Mouse (Mus musculus) heart, adult 2 months (tissue): ENCODE results near the gene Trim23.

Experiments used
- CTCF ChIP-seq: fragments of 200-600 bp; IDR thresholded peaks from 2 replicates; pipeline ENCODE4 v1.8.1; 2022; ENCODE audit warnings: antibody characterized with exemption, mild to moderate bottlenecking, moderate library complexity
- EP300 ChIP-seq: fragments of 200-500 bp; IDR thresholded peaks from 2 replicates; pipeline ENCODE4 v1.6.1; 2011; ENCODE audit warnings: low read depth, low read length, control low read depth; ENCODE audit not compliant: insufficient read depth
- POLR2A ChIP-seq: fragments of 200-500 bp; IDR thresholded peaks from 2 replicates; pipeline ENCODE4 v1.6.1; 2011; ENCODE audit warnings: mild to moderate bottlenecking, low read depth, low read length, control low read depth; ENCODE audit not compliant: insufficient read depth

DNA sequence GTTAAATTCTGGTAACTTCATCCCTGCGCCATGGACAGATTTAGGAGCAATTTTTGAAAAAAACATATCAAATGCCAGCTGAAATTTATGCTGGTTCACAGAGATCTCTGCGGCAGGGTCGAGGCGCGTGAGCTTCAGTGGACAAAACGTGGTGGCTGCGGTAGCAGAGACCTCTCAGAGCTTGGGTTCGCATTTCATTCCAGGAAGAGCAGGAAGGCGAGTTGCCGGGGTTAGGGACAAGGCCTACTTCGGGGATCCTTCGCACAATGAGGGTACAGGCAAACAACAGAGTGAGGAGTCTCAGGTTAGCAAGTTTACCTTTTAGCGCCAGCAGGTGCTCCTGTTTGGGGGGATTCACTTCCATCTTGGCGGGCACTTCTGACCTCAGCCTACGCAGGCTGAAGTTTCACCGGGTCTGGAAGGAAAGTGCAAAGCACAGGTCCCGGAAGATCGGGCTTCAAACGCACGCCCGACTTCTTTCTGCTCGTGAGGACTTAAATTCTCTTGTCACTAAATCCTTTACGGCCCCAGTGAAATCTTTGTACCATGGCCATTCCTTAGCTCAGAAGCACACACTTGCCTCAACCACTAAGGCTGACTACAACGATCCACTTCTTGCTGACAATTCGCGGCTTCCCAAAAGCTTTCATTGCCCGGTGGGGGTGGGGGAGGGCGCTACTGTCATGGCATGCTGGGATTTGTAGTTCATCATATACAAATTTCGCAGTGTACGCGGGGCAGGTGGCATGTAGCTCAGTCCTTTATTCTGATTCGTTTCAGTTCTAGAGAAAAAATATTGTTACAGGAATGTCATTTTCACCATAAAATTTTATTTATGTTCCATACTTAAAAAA is 574 bp upstream of the Trim23 start, which contains the start of gene Trappc13:
- TF ChIP-seq POLR2A (peak; percentile 63), CTCF (no peak), EP300 (0 out of 2 replicates have a peak, but pooled peaks have one; percentile 34)
